Mouse (Mus musculus) heart, postnatal 14 days (tissue): ENCODE data around the gene Phf21b. TPM values are rescaled to one million over a fixed set of nuclear protein-coding genes. Genes with fewer than 3 reads are reported as not detected.
A peak's percentile ranks its signal among the peaks of the same experiment; 100 is the strongest.
"Not testable (repeated sequence)": the region's sequence is repeated elsewhere in the genome, so short reads cannot be mapped to it uniquely, and the experiment has no call there.

ENCODE experiments used
- DNase-seq, 2 experiments: peaks; one replicate each; pipeline ENCODE4 v3.0.0; 2021 to 2022
- intact Hi-C: fragments of 180-260 bp; cut with DNase I; formaldehyde crosslinking; loops from one replicate; pipeline ENCODE4 v1.15.1; 2025
- total RNA-seq, 2 experiments: library from RNA; stranded (reverse); gene quantifications; 2 replicates each; pipeline ENCODE4 v1.2.3; 2021

The Phf21b gene
- total RNA-seq, 2 experiments from 2014 or later, result 1.4 to 1.6 TPM

DNA sequence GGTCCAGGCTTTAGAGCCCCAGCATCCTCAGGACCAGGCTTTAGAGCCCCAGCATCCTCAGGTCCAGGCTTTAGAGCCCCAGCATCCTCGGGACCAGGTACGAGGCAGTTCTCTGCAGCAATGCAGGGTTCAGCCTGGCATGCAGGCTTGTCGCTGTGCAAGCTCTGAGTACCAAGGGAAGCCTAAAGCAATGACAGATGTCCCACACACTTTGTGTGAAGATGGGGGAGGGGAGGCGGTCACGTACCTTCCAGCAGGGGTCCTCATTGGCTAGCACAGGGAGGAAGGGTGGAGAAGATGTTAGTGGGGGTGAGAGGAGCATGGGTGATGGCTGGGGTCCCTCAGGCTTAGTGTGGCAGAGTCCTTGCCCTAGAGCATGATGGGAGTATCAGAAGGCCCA lies 62.2 kb downstream of the Phf21b start:
- DNase-seq, result no peak
- intact Hi-C loops, result no loop called here

DNA sequence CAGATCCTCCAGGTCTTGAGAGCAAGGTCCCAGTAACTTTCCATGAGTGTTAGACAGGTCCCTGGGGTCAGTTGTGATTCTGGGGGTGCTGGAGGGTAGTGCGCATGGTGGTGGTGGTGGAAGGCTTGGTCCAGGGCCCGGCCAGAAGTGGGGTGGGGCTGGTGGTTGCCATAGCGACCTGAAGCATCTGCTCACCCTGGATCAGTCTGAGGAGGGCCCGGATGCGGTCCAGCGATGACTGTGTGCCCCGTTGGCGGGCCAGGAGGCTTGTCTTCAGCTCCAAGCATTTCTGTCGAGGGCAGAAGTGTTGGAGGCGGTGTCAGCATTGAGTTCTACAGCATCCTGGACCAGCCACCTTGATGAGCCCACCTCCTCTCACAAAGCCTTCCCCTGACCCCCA lies 68.7 kb downstream of the Phf21b start:
- intact Hi-C loops, result no loop called here
- DNase-seq, result no peak

DNA sequence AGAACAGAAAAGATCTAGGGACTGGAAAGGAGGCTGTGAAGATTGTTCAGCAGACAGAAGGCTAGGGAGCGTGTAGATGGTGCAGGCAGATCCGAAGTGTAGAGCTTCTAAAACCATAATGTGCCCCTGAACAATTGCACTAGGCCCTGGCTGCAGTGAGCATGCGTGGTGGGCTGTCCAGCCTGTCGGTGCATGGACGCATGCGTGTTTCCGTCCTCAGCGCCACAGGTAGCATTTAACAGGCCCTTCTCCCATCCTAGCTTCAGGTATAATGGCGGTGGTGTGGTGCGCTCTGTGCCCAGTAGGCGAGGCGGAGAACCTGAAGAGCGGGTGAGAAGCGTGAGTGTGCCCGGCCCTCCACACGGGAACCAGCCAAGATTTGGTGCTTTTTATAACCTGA lies 71.0 kb downstream of the Phf21b start:
- intact Hi-C loops, result no loop called here
- DNase-seq, result no peak

DNA sequence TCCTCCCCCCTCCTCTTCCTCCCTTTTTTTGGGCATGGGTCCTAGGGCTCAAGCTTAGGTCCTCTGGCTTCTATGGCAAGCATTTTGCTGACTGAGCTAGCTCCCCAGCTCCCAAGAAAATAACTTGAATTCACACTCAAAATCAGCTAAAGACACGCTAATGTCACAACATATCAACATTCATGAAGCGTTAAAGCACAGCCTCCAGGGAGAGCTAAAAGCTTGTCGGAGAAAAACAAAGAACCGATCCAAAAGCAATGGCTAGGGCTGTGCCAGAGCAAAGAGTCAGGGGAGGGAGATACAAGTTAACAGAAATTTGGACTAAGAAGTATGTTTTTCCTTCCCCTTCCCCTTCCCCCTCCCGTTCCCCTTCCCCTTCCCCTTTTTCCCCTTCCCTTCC lies 77.3 kb downstream of the Phf21b start:
- no peak for DNase-seq
- intact Hi-C loops, result no loop called here

DNA sequence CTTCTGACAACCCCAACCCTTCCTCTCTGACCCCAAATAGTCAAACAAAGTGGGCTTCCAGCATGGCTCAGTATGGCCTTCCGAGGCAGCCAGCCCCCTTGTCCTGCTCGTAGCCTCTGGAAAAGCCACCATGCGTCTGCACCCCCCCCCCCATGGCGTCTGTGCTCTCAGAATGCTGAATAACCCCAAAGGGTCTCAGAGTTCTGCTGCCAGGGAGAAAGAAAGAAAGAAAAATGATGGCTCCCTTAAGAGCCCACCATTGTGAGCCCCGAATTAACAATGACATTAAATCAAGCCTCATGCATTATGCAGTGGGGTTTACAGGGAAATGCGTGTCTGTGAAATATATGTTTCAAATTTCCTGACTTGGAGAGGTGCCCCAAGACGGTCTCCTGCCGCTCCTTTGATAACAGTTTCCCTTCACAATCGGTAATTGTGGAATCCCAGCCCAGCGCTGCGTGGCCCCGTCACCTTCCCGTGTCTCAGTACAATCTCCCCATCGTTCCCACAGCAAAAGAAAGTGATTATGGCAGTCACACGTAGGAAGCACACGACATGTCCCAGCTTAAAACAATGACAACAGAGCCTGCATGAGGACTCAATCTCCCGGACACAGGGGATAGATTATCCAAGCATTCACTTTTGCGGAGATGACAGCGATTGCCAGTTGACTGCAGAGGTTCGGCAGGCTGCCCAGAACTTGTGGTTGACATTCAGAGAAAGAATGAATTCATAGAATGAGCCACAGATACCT lies 80.3 kb downstream of the Phf21b start:
- intact Hi-C loops, result no loop called here
- DNase-seq, result no peak

DNA sequence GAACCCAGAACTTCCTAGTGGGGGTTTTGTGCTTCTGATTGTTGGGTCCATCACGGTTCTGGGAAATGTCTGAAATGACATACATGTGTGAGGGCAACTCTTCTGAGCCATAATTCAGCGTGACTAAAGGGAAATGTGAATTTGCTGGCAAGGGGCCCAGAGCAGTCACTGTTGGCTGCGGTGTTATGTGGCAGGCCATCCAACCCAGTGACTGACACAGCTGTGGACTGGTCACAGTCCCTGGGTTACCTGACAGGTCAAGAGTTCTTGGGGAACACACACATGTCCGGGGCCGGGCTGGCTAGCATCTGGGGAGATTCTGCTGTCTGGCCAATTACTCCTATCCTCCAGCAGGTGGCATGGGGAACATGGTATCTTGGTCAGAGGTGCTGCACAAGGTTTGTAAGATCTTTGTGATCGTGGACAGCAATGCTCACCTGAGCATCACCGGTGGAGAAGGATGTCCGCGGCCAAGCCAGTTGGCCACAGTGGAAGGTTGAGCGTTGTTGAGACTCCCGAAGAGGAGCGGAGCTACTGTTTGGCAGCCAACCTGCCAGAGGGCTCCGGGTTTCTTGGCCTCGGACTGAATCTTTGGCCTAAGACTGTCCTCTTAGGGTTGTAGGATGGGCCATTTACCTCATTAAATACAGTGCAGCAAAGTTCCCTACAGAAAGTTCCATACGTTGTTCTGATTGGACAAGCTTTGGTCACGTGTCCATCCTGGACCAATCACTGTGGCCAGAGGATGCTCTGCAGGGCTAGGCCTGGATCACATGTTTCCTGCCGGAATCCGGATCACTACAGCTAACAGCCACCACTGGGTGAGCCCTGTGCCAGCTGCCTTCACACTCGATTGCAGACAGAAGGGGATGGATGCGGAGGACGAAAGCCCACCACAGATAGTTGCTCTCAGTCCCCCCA lies 83.4 kb downstream of the Phf21b start:
- intact Hi-C loops, result no loop called here
- no peak for DNase-seq

DNA sequence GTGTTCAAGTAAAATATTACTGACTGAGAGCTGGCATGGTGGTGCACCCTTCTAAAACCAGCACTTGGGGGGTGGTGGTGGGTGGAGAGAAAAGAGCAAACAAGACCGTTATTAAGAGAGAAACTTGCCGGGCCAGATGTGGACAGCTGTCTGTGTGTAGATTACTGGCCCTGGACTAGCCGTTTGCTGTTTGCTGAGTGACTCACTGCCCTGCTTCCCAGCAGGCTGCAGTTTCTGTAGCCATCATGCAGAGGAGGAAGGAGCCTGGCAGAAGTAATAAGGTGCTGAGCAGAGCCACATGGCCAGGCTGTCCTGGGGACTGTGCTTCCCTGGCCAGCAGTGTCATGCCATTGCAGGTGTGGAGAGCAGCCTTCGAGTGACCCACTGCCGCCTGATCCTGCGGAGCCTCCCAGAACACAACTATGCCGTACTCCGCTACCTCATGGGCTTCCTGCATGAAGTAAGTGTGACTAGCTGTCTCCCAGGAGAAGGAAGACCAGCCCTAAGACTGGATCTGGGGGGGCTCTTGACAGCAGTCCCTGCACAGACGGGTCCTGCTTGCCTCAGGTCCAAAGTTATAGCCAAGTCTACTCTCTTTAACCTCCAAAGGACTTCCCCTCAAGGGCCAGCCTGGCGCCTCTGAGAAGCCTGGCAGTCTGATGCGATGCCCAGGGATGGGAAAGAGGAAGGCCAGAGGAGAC lies 86.1 kb downstream of the Phf21b start:
- intact Hi-C loops, result no loop called here
- DNase-seq, result peak; percentile 54 to 65

DNA sequence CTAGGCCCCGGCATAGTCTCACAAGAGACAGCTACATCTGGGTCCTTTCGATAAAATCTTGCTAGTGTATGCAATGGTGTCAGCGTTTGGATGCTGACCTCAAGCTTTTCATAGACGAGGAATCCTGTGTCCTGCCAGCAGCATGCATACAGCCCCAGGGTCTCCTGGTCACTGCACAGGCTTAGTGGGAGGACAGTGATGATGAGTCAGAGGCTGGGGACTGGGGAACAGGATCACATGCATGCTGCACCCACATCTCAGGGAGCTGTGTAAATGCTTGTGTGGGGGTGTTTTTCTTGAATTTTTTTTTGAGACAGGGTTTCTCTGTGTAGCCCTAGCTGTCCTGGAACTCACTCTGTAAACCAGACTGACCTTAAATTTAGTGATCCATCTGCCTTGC lies 87.3 kb downstream of the Phf21b start:
- intact Hi-C loops, DNase-seq: not testable (repeated sequence)

DNA sequence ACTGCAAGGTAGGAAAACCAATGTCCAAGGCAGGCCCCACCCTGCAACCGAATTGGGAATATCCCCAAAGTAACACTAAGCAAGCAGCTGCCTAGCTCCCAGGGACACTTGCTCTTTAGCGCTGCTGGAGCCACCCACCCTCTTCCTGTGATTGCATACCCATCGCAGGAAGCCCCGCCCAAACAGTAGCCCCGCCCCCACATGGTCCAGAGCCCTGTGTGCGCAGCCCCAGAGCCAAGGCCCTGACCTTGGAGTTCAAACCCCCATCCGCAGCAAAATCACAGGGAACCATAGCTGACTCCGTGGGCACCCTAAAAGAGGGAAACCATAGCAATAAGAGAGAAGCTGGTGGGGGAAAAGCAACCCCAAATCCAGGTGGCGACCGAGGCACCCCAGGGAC lies 89.2 kb downstream of the Phf21b start:
- intact Hi-C loops, result no loop called here
- DNase-seq, result no peak

DNA sequence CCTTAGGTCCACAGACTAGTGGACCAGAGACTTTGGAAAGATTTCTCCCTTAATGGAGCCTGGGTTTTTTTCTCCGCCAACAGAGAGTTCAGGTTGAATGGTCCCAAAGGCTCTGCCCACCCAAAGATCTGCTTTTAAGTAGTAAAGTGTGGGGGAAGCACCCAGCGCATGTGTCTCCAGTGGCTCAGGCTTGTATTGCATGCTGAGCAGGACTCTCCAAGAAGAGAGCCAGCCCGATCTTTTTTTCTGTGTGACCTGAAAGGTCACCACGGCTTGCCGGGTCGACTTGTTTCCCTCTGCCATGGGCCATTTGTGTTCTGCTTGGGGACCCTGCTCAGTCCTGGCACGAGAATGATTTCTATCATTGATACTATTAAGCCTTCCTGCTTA lies 92.4 kb downstream of the Phf21b start:
- intact Hi-C loops, result no loop called here

DNA sequence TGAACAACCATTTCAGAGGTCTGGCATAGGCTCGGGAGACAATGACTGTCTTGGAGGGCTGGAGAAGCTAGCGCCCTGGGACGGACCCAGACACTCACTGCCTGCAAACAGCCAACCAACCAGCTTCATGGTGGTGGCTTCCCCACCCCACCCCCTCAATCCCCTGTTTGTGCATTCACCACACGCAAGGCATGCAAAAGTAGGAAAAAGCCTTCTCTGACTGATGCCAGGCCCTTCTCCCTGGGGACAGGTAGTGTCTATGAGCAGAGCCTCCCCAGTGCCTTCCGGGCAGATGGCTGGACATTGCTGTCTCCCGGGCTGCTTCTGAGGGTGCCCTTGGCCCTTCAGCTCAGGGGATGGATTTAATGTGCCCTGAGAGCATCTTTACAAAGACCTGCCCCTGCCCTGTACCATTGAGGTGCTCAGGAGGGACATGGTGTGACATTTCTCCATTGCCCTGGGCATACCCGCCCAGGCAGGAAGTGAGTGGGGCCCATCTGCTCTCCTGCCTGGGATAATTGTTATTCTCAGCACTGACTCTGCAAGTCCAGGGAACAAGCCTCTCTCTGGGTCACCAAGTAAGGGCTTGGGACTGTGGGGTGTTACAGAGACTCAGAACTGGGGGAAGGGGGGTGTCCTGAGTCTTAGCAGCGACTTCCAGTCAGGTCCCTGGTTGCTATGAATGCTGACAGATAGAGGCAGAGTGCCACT lies 93.0 kb downstream of the Phf21b start:
- intact Hi-C loops, result no loop called here
- DNase-seq, result no peak

More for the DNA sequence above, 92.4 kb downstream of the Phf21b start:
- DNase-seq, result no peak

DNA sequence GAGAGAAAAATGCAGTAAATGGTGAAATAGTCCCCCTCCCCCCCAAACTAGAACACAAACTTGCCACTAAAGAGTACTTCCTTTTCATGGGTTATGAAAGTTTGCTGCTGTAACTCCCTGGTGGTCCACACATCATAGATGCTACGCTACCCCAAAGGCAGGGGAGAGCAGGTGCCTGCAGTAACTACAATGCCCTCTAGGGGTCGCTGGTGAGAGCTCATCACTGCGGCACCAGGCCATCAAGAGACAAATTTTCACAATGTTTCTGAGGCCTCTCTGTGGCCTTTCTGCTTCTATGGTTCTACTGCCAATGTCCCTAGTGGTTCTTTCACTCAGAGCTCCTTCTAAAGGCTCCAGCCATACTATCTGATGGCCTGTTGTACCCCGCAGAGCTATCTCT lies 97.4 kb downstream of the Phf21b start:
- intact Hi-C loops, result loop anchor here (5.0 to 10.0 kb wide), 3 partner anchors 84 to 164 kb away; partner anchors contain the start of genes Gm29666 and Nup50
- peak; percentile 27 to 55 for DNase-seq

DNA sequence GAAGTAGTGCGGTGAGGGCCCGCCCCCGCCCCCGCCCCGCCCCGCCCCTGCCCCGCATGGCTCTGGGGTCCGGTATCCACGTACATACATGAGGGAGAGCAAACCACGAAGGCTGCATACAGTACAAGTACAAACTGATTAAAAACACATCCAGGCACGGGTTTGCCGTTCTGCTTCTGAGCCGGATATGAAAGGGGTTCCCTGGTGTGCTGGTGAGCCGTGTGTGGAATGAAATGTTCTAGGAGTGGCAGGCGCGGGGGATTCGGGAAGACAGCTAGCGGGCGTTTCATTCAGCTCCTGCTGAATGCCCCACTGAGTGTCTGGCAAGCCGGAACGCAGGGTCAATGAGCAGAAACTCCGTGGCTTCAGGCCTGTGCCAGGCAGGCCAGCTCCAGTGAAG lies 99.4 kb downstream of the Phf21b start:
- no peak for DNase-seq
- intact Hi-C loops, result loop anchor here (5.0 to 10.0 kb wide), 3 partner anchors 82 to 166 kb away; partner anchors contain the start of genes Gm29666 and Nup50

DNA sequence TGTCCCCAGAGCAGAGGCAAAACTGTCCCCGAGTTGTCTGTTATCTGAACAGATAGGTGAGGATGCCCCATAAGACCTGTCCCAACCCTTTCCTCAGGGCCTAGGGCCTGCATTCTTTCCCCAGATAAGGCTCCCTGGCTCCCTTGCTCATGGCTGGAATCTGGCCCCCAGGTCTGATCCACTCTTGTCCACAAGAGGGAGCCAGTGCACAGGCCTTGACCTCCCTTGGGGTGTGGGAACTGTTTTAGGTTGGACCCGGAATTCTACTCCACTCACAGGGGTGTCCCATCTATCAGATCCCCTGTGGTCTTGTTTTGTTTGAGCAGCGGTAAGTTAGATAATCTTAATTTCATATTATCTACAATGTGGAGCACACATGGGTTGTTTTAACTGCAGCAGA lies 100.9 kb downstream of the Phf21b start:
- DNase-seq, result peak; percentile 79 to 90
- intact Hi-C loops, result loop anchor here (5.0 to 10.0 kb wide), 3 partner anchors 80 to 167 kb away; partner anchors contain the start of genes Gm29666 and Nup50

DNA sequence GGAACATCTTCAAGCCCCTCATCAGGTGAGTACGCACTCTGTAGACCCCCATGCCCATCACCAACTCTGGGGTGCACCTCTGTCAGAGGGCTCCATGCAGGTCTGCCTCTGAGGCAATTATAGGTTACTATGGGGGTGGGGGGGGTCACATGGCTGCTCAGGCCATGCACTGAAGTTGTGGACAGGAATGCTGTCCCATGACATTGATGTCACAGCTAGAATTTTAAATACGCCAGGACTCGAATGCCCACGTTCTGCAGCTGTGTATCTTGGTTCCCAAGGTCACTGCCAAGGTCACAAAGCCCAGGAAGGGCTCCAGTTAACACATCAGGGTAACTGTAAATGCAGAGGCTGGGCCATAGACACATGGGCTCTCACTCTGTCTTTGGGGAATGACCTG lies 110.0 kb downstream of the Phf21b start:
- DNase-seq, result no peak
- intact Hi-C loops, result no loop called here

DNA sequence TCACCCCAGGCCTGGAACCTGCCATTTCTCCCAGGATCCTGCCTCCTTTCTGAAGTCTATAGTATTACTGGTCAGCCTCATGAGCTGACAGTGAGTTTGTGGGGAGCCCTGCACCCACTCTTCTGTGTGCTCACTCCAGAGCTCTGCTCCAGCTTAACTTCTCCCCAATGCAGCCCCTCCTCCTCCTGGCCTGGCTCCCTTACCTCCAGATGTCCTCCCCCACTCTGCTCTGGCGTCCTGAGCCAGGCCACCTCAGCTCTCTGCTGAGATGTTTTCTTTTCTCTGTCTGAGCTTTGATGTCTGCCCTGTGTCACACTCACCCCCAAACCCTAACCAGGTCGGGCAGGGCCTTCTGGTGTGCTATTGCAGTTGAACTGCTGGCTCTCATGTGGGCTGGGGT lies 111.5 kb downstream of the Phf21b start:
- no peak for DNase-seq
- intact Hi-C loops, result no loop called here

DNA sequence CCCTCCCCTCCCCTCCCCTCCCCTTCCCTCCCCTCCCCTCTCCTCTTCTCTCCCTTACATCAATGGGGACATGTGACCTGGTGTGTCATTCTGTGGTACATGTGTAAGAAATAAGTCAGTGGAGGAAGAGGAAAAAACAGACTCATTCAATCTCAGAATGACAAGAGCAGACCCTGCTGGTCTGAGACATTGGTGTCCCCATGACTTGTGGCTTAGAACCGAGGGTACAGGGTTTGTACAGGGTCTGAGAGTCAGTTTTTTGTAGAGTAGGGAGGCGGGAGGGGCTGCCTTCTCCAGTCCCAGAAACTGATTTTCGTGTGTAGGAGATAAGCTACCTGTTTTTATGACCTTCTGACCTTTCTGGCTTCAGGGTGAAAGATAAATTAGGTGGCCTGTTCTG lies 112.5 kb downstream of the Phf21b start:
- no peak for DNase-seq
- intact Hi-C loops, result no loop called here

DNA sequence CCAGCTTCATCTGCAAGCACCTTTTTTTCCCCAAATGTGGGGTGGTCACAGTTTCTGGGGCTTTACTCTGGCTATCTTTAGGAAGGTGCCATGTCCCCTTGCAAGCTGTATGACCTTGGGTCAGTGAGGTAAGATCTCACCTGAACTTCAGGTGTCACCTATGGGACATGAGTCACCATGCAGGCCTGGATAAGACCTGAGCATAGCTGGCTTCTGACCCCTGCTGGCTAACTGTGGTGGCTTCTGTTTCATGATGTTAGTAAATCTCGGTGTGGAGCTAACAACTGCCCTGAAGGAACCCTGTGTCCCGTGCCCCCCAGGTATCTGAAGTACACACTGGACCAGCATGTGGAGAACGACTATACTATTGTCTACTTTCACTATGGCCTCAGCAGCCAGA lies 114.3 kb downstream of the Phf21b start:
- DNase-seq, result no peak
- intact Hi-C loops, result no loop called here

DNA sequence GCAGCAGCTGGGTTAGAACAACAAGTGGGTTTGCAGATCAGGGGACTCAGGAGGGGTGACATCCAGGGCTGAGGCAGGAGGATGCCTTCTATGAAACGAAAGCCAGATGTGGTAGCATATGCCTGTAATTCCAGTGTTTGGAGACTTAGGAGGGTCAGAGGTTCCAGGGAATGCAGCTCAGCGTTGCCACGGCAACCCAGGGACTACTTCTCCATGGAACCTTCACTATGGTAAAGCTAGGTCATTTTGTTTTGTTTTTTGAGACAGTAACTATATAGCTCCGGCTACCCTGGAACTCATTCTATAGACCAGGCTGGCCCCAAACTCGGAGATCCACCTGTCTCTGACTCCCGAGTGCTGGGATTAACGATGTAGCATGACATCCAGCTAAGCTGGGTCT lies 117.6 kb downstream of the Phf21b start:
- intact Hi-C loops, result no loop called here
- DNase-seq, result no peak

DNA sequence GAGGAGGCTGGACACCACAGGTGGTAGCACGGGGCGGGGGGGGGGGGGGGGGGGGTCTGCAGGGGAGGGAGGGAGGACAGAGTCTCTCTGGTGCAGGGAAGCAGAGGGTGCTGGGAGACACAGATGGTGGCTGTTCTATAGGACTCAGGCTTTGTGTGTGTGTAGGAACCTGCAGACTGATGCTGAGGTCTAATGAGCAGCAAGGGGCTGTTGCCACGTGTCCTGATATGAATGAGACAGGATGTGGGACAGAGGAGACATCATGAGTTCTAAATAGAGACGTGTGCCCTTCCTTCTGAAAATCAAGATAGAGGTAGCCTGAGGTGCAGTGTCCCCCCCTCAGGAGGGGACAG lies 118.9 kb downstream of the Phf21b start:
- intact Hi-C loops, result no loop called here
- DNase-seq, result no peak
